Mouse (Mus musculus): ENCODE measurements around the gene Hhat. TPM values are rescaled to one million over a fixed set of nuclear protein-coding genes. Genes with fewer than 3 reads are reported as not detected.

Hhat gene
- polyA plus RNA-seq, 1 experiment from 2014 or later, result 3.5 TPM

- Histone ChIP-seq H3K4me3 (ENCODE audit: low read depth, low read length) (no peak overlapping the region), H3K36me3 (ENCODE audit: control insufficient read depth, insufficient read depth, low read length) (no peaks in the 10 kb centered on the region), H3K27ac (ENCODE audit: low read depth, low read length) (no peak overlapping the region), H3K9me3 (replicated peaks; ENCODE audit: control insufficient read depth, low read length) (no peaks in the 10 kb centered on the region), H3K4me1 (ENCODE audit: control insufficient read depth, insufficient read depth, low read length) (no peaks in the 10 kb centered on the region), H3K4me2 (ENCODE audit: low read length) (no peak overlapping the region), H3K9ac (ENCODE audit: low read length) (no peak overlapping the region), H3K27me3 (replicated peaks; ENCODE audit: control insufficient read depth, insufficient read depth, low read length) (no peaks in the 10 kb centered on the region)
- DNase-seq (ENCODE audit: low spot score) (no peak), ATAC-seq (no peak)
- 94% methylated on average over 11 of the region's 11 CpGs for WGBS
Observed at GRCm38 (mm10) chr1:192487571-192487970, 283.5 kb downstream of the Hhat start.

DNA sequence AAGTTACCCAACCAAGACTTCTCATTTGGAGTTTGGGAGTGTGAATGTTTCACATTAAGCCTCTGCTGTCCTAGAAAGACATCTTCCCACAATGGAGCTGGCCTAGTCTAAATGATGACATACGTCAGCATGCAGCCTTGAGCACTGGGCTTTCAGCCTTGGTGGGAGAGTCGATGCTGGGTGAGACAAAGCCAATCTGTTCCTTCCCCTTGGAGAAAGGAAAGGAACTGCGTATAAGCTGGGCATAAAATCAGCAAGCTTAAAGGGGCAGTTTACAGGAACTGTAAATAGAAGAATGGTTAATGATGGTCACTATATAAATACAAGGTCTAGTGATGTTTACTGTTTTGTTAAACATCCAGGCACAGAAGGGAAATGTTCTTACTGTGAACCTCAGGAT, 286.0 kb downstream of the Hhat start:
- no peak for ATAC-seq
- H3K4me1 ChIP-seq (ENCODE audit: control insufficient read depth, insufficient read depth, low read length), result no peaks in the 10 kb centered on the region
- H3K9me3 ChIP-seq (replicated peaks; ENCODE audit: control insufficient read depth, low read length), result no peaks in the 10 kb centered on the region
- WGBS, result 74% methylated on average over 3 of the region's 3 CpGs
- no peaks in the 10 kb centered on the region for H3K36me3 ChIP-seq (ENCODE audit: control insufficient read depth, insufficient read depth, low read length)
- no peak overlapping the region for H3K4me3 ChIP-seq (ENCODE audit: low read depth, low read length)
- H3K27ac ChIP-seq (ENCODE audit: low read depth, low read length), result no peak overlapping the region
- no peaks in the 10 kb centered on the region for H3K27me3 ChIP-seq (replicated peaks; ENCODE audit: control insufficient read depth, insufficient read depth, low read length)
- no peak overlapping the region for H3K4me2 ChIP-seq (ENCODE audit: low read length)
- no peak overlapping the region for H3K9ac ChIP-seq (ENCODE audit: low read length)
- DNase-seq (ENCODE audit: low spot score), result no peak

GRCm38 (mm10) chr1:192481446-192481845, 289.6 kb downstream of the Hhat start:
- Histone ChIP-seq H3K4me3 (ENCODE audit: low read depth, low read length) (no peak overlapping the region), H3K36me3 (ENCODE audit: control insufficient read depth, insufficient read depth, low read length) (no peaks in the 10 kb centered on the region), H3K4me2 (ENCODE audit: low read length) (no peak overlapping the region), H3K9me3 (replicated peaks; ENCODE audit: control insufficient read depth, low read length) (no peaks in the 10 kb centered on the region), H3K9ac (ENCODE audit: low read length) (no peak overlapping the region), H3K27me3 (replicated peaks; ENCODE audit: control insufficient read depth, insufficient read depth, low read length) (no peaks in the 10 kb centered on the region), H3K4me1 (ENCODE audit: control insufficient read depth, insufficient read depth, low read length) (no peaks in the 10 kb centered on the region), H3K27ac (ENCODE audit: low read depth, low read length) (no peak overlapping the region)
- ATAC-seq (no peak), DNase-seq (ENCODE audit: low spot score) (no peak)

DNA sequence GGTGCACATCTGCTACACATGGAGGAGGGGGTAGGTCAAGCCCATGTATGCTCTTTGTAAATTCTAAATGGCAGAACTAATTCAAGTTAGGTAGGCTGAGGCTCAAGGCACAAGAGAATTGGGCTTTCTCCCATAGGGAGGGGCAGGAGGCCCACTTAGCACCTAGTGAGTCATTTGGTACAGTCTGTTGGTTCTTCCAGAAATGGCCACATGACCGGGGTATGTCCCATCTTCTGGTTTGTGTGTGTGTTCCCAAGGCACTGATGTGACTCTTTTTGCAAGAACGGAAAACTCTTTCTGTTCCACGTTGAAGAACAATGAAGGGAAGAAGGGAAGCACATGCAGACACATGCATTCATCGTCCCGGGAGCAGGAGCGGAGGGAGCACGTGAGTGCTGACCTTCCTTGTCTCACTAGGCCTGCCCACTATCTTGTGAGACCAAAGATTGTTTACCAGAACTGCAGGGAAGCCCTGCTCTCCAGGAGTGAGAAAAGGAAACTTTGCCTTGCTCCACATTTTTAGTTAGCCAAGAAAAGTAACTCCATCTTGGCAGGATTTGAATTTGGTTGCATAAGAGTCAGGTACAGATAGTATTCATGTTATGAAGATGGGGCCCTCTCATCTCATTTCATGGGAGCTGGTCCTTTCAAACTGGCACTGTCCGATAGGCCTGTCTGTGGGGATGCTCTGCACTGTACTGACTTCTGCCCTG, 290.8 kb downstream of the Hhat start:
- no peak for DNase-seq (ENCODE audit: low spot score)
- Histone ChIP-seq H3K9ac (ENCODE audit: low read length) (no peak overlapping the region), H3K27me3 (replicated peaks; ENCODE audit: control insufficient read depth, insufficient read depth, low read length) (no peaks in the 10 kb centered on the region), H3K4me2 (ENCODE audit: low read length) (no peak overlapping the region), H3K4me3 (ENCODE audit: low read depth, low read length) (no peak overlapping the region), H3K9me3 (replicated peaks; ENCODE audit: control insufficient read depth, low read length) (no peaks in the 10 kb centered on the region), H3K27ac (ENCODE audit: low read depth, low read length) (no peak overlapping the region), H3K4me1 (ENCODE audit: control insufficient read depth, insufficient read depth, low read length) (no peaks in the 10 kb centered on the region), H3K36me3 (ENCODE audit: control insufficient read depth, insufficient read depth, low read length) (no peaks in the 10 kb centered on the region)
- 83% methylated on average over 8 of the region's 8 CpGs for WGBS
- no peak for ATAC-seq

- H3K4me1 ChIP-seq (ENCODE audit: control insufficient read depth, insufficient read depth, low read length), result no peaks in the 10 kb centered on the region
- H3K36me3 ChIP-seq (ENCODE audit: control insufficient read depth, insufficient read depth, low read length), result no peaks in the 10 kb centered on the region
- ATAC-seq, result no peak
- WGBS, result 78% methylated on average over 5 of the region's 5 CpGs
- H3K4me3 ChIP-seq (ENCODE audit: low read depth, low read length), result no peak overlapping the region
- H3K27me3 ChIP-seq (replicated peaks; ENCODE audit: control insufficient read depth, insufficient read depth, low read length), result no peaks in the 10 kb centered on the region
- no peaks in the 10 kb centered on the region for H3K9me3 ChIP-seq (replicated peaks; ENCODE audit: control insufficient read depth, low read length)
- no peak overlapping the region for H3K4me2 ChIP-seq (ENCODE audit: low read length)
- no peak overlapping the region for H3K9ac ChIP-seq (ENCODE audit: low read length)
- H3K27ac ChIP-seq (ENCODE audit: low read depth, low read length), result no peak overlapping the region
- DNase-seq (ENCODE audit: low spot score), result no peak
Observed at GRCm38 (mm10) chr1:192478176-192478575, 292.8 kb downstream of the Hhat start.

DNA sequence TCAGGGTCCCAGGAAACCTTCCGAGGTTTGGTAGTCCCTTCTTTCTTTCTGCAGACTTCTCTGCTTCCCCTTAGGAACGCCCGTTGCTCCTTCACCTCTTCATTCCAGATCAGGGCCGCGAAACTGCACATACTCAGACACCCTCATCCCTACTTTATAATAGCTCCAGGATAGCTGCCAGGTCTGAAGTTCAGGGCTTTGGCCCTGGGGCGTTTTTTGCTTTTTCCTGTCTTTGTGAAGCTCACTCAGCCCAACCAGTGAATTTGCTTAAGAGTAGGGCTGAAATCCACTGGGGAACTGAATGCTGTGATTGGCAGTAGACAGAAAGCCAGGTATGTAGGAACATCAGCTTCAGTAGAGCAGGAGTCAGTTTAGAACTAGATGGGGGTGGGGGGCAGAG, 293.5 kb downstream of the Hhat start:
- Histone ChIP-seq H3K27me3 (replicated peaks; ENCODE audit: control insufficient read depth, insufficient read depth, low read length) (no peaks in the 10 kb centered on the region), H3K4me1 (ENCODE audit: control insufficient read depth, insufficient read depth, low read length) (no peaks in the 10 kb centered on the region), H3K27ac (ENCODE audit: low read depth, low read length) (no peak overlapping the region), H3K4me3 (ENCODE audit: low read depth, low read length) (no peak overlapping the region), H3K9me3 (replicated peaks; ENCODE audit: control insufficient read depth, low read length) (no peaks in the 10 kb centered on the region), H3K36me3 (ENCODE audit: control insufficient read depth, insufficient read depth, low read length) (no peaks in the 10 kb centered on the region), H3K4me2 (ENCODE audit: low read length) (no peak overlapping the region), H3K9ac (ENCODE audit: low read length) (no peak overlapping the region)
- ATAC-seq (no peak), DNase-seq (ENCODE audit: low spot score) (no peak)
- WGBS, result 76% methylated on average over 6 of the region's 6 CpGs

DNA sequence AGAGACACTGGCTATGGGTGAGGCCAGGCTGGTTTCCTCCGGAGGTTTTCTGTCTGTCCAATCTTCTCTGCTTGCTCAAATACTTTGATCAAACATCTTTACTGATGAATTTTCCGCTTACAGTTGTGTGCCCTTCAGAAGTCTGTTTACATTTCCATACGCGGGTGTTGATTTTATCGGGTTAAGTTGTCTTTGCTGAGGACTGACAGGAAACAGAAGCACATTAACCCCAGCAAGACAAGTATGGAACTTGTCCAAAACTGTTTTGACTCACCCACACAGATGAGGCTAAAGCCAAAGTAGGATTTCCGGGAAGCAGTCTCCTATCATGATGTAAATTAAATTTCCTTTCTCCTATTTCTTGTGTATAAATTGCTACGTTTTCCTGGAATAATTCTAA, 294.3 kb downstream of the Hhat start:
- ATAC-seq (no peak), DNase-seq (ENCODE audit: low spot score) (no peak)
- H3K9ac ChIP-seq (ENCODE audit: low read length), result no peak overlapping the region
- no peaks in the 10 kb centered on the region for H3K36me3 ChIP-seq (ENCODE audit: control insufficient read depth, insufficient read depth, low read length)
- no peaks in the 10 kb centered on the region for H3K4me1 ChIP-seq (ENCODE audit: control insufficient read depth, insufficient read depth, low read length)
- H3K9me3 ChIP-seq (replicated peaks; ENCODE audit: control insufficient read depth, low read length), result no peaks in the 10 kb centered on the region
- H3K4me3 ChIP-seq (ENCODE audit: low read depth, low read length), result no peak overlapping the region
- WGBS, result 88% methylated on average over 7 of the region's 7 CpGs
- H3K4me2 ChIP-seq (ENCODE audit: low read length), result no peak overlapping the region
- H3K27me3 ChIP-seq (replicated peaks; ENCODE audit: control insufficient read depth, insufficient read depth, low read length), result no peaks in the 10 kb centered on the region
- no peak overlapping the region for H3K27ac ChIP-seq (ENCODE audit: low read depth, low read length)

GRCm38 (mm10) chr1:192473134-192473533, 297.9 kb downstream of the Hhat start:
- no peak overlapping the region for H3K27ac ChIP-seq (ENCODE audit: low read depth, low read length)
- ATAC-seq (no peak), DNase-seq (ENCODE audit: low spot score) (no peak)
- H3K9ac ChIP-seq (ENCODE audit: low read length), result no peak overlapping the region
- H3K27me3 ChIP-seq (replicated peaks; ENCODE audit: control insufficient read depth, insufficient read depth, low read length), result no peaks in the 10 kb centered on the region
- no peaks in the 10 kb centered on the region for H3K36me3 ChIP-seq (ENCODE audit: control insufficient read depth, insufficient read depth, low read length)
- no peaks in the 10 kb centered on the region for H3K9me3 ChIP-seq (replicated peaks; ENCODE audit: control insufficient read depth, low read length)
- WGBS, result 86% methylated on average over 6 of the region's 6 CpGs
- H3K4me2 ChIP-seq (ENCODE audit: low read length), result no peak overlapping the region
- no peaks in the 10 kb centered on the region for H3K4me1 ChIP-seq (ENCODE audit: control insufficient read depth, insufficient read depth, low read length)
- H3K4me3 ChIP-seq (ENCODE audit: low read depth, low read length), result no peak overlapping the region

DNA sequence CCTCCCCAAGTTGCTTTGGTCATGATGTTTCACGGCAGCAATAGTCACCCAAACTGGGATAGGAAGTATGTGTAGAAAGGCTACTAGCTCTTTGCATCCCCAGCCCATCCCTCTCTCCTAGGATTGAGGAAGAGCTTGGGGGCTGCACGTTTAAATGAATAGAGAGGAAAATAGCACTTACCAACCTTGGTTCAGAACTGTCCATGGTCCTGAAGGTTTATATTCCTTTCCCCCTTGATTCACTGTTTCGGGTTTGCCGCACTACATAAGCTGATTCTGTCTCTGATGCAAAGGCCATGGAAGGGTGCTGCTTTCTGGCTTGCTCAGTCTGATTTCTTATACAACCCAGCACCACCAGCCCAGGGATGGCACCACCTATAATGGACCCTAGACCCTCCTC, 298.7 kb downstream of the Hhat start:
- no peaks in the 10 kb centered on the region for H3K27me3 ChIP-seq (replicated peaks; ENCODE audit: control insufficient read depth, insufficient read depth, low read length)
- 59% methylated on average over 4 of the region's 4 CpGs for WGBS

More for the DNA sequence above, 298.7 kb downstream of the Hhat start:
- Histone ChIP-seq H3K9ac (ENCODE audit: low read length) (no peak overlapping the region), H3K4me1 (ENCODE audit: control insufficient read depth, insufficient read depth, low read length) (no peaks in the 10 kb centered on the region), H3K4me2 (ENCODE audit: low read length) (no peak overlapping the region), H3K9me3 (replicated peaks; ENCODE audit: control insufficient read depth, low read length) (no peaks in the 10 kb centered on the region), H3K27ac (ENCODE audit: low read depth, low read length) (no peak overlapping the region), H3K4me3 (ENCODE audit: low read depth, low read length) (no peak overlapping the region), H3K36me3 (ENCODE audit: control insufficient read depth, insufficient read depth, low read length) (no peaks in the 10 kb centered on the region)
- no peak for ATAC-seq
- DNase-seq (ENCODE audit: low spot score), result no peak

Data from forebrain, embryonic 14.5 days (tissue).